Mouse (Mus musculus) heart, adult 2 months (tissue): ENCODE measurements around the gene Sec14l3.

Source experiments
- CTCF ChIP-seq: fragments of 200-600 bp; IDR thresholded peaks from 2 replicates; pipeline ENCODE4 v1.8.1; 2022; ENCODE audit warnings: antibody characterized with exemption, mild to moderate bottlenecking, moderate library complexity
- EP300 ChIP-seq: fragments of 200-500 bp; IDR thresholded peaks from 2 replicates; pipeline ENCODE4 v1.6.1; 2011; ENCODE audit warnings: low read depth, low read length, control low read depth; ENCODE audit not compliant: insufficient read depth
- POLR2A ChIP-seq: fragments of 200-500 bp; IDR thresholded peaks from 2 replicates; pipeline ENCODE4 v1.6.1; 2011; ENCODE audit warnings: mild to moderate bottlenecking, low read depth, low read length, control low read depth; ENCODE audit not compliant: insufficient read depth

DNA sequence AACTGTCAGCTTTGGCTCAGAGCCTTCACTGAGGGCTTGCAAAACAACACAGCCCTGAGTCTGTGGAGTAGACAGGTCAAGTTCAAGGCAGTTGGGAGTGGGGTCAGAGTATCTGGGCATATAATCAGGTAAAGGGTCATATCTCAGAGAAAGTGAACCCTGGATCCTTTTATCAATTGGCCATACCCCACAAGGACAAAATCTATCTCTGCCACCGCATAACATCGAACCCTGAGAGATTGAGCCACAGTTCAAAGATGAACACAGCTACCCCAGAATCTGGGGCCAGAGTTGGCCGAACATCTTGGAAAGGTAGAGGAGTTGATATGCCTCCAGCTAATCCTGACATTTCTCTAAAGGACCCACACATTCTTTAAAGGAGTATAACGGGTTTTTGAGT is 47.4 kb downstream of the Sec14l3 start:
- TF ChIP-seq CTCF (no peak), POLR2A (no peak), EP300 (no peak)
